Mouse (Mus musculus): ENCODE data around the gene H2al2a.
"Not testable (repeated sequence)": the region's sequence is repeated elsewhere in the genome, so short reads cannot be mapped to it uniquely, and the experiment has no call there.

DNA sequence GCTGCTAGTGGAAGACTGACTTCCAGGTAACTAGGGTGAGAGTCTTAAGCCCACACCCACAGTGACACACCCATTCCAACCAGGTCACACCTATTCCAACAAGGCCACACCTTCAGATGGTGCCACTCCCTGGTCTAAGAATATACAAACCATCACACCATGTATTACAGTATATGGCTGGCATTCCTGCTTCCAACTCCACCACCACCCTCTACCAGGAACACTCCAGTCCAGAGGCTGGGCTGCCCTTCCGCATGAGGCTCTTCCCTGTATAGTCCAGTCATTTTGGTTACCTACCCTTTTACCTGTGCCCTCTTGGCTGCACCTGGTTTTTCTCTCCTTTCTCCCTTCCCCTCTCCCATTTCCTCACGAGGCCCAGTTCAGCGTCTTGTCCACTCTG is 28.7 kb downstream of the H2al2a start:
- not testable (repeated sequence) for TF ChIP-seq POLR2A (IDR thresholded peaks at IDR 0.05; ENCODE audit: borderline replicate concordance, control insufficient read depth, low read depth, low read length); CTCF (IDR thresholded peaks at IDR 0.05; ENCODE audit: control insufficient read depth, insufficient read depth, low read length)
